8 mouse cellular contexts compared by ENCODE assay signal in the genomic region with DNA sequence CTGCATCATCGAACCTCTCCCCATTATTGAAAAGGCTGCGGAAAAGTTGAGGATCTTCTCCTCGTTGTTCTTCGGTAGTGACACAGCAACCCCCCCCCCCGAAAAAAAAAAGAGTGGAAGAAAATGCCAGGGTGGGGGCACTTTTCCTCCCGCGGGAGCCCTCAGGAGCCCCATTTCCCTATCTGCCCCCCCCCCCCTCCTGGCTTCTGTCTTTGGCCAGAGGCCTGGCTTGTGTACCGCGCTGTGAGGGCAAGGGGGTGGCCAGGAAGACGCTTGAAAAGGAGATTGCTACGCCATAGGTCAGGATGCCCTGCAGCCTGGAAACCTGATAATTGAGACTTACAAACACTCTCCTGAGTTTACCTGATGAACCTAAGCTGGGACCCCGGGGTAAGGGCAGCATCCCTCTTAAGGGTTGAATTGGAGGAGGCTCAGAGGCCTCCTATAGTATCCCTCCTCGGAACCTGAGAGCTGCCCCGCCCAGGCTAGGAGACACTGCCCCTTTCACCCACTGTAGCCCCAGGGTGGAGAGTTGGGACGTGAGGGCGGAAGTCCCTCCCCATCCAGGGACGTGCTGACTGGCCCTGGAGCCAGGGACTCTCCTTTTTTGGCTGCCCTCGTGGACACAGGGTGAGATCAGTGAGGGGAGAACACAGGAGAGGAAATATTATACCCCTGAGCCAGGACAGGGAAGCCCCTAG. TPM values are rescaled to one million over a fixed set of nuclear protein-coding genes. Genes with fewer than 3 reads are reported as not detected.
DNase-seq lines count a peak whose midpoint lies in the region; ATAC-seq and TF ChIP-seq lines count a peak whose summit lies in the region.

A gene (minus strand): TSS at position 417 of the 701 bp plus-strand sequence.

- ATAC-seq in forebrain, embryonic 11.5 days (replicated peaks; ENCODE audit: low FRiP score), result peak; percentile 28
- peak; percentile 4 for ATAC-seq in neural tube, embryonic 15.5 days (ENCODE audit: low FRiP score)

- TF ChIP-seq POLR2A in lung, adult 2 months (IDR thresholded peaks at IDR 0.05; ENCODE audit: borderline replicate concordance, extremely low read depth, low read depth, low read length), result peak; percentile 74; the same call in 1 of the 2 replicates

- peak within 1 kb of the TSS; percentile 96 for H3K4me3 ChIP-seq in forebrain, embryonic 11.5 days (ENCODE audit: low read depth, low read length)
- H3K4me3 ChIP-seq in lung, adult 2 months (replicated peaks; ENCODE audit: extremely low read depth, low read depth, low read length), result peak within 1 kb of the TSS; percentile 85
- H3K4me3 ChIP-seq in neural tube, embryonic 15.5 days (replicated peaks), result peak within 1 kb of the TSS; percentile 80

- 0% methylated on average over 17 of the region's 18 CpGs for WGBS in forebrain, embryonic 11.5 days
- WGBS in lung, adult 2 months, result 1% methylated on average over 16 of the region's 18 CpGs
- WGBS in neural tube, embryonic 15.5 days, result 1% methylated on average over 17 of the region's 18 CpGs

- peak within 1 kb of the TSS; percentile 99 for H3K9ac ChIP-seq in forebrain, embryonic 11.5 days (ENCODE audit: low read length)
- H3K9ac ChIP-seq in neural tube, embryonic 15.5 days (replicated peaks), result peak within 1 kb of the TSS; percentile 96

- H3K27ac ChIP-seq in forebrain, embryonic 11.5 days (ENCODE audit: low read depth, low read length), result peak within 1 kb of the TSS; percentile 88
- H3K27ac ChIP-seq in neural tube, embryonic 15.5 days (replicated peaks), result peak within 1 kb of the TSS; percentile 95

- intact Hi-C loops in heart, postnatal 10 days (cut with DNase I), result no loop called here

- no peaks in the 10 kb centered on the region for H3K9me3 ChIP-seq in forebrain, embryonic 11.5 days (ENCODE audit: control insufficient read depth, low read length)
- H3K9me3 ChIP-seq in neural tube, embryonic 15.5 days (replicated peaks), result no peaks in the 10 kb centered on the region

- H3K4me1 ChIP-seq in forebrain, embryonic 11.5 days (replicated peaks; ENCODE audit: control insufficient read depth, insufficient read depth, low read length), result peaks cover 26% of the 10 kb centered on the region
- peaks cover 9% of the 10 kb centered on the region for H3K4me1 ChIP-seq in lung, adult 2 months (ENCODE audit: control insufficient read depth, insufficient read depth, low read length)
- H3K4me1 ChIP-seq in neural tube, embryonic 15.5 days, result peaks cover 45% of the 10 kb centered on the region

- peak; percentile 85 for DNase-seq in MN1 (ENCODE audit: low spot score)
- peak; percentile 92 for DNase-seq in brain, adult 2 months (ENCODE audit: low read depth, low spot score)
- peak; percentile 86 for DNase-seq in forebrain, embryonic 11.5 days (ENCODE audit: low spot score)
- DNase-seq in heart, postnatal 10 days, result peak; percentile 94 to 95
- peak; percentile 89 to 92 for DNase-seq in kidney, postnatal 36 days
- DNase-seq in lung, adult 2 months, result peak; percentile 82
- DNase-seq in right cerebral cortex, postnatal 4 days, result no peak

- no peak for TF ChIP-seq CTCF in lung, adult 2 months (IDR thresholded peaks at IDR 0.05; ENCODE audit: insufficient read depth, low read length)

- H3K36me3 ChIP-seq in forebrain, embryonic 11.5 days (ENCODE audit: control insufficient read depth, insufficient read depth, low read length), result peaks cover 24% of the 10 kb centered on the region
- peaks cover 51% of the 10 kb centered on the region for H3K36me3 ChIP-seq in neural tube, embryonic 15.5 days

- H3K4me2 ChIP-seq in forebrain, embryonic 11.5 days (ENCODE audit: low read depth, low read length, severe bottlenecking), result peak within 1 kb of the TSS; percentile 76
- H3K4me2 ChIP-seq in neural tube, embryonic 15.5 days, result peak within 1 kb of the TSS; percentile 91

- no peaks in the 10 kb centered on the region for H3K27me3 ChIP-seq in forebrain, embryonic 11.5 days (ENCODE audit: control insufficient read depth, insufficient read depth, low read length)
- no peaks in the 10 kb centered on the region for H3K27me3 ChIP-seq in neural tube, embryonic 15.5 days (replicated peaks)

RNA-seq across cellular contexts. Expression of the gene that starts here (rescaled TPM):
- 2,700 and 2,872 TPM in 2 replicates for polyA plus RNA-seq in forebrain, embryonic 11.5 days (2014; fragmentation: Nextera tagmentation; extraction: Ambion mirVana)
- 1,000 to 10,000 TPM; 3,414 to 3,559 TPM for total RNA-seq in heart, postnatal 10 days (2021)
- 1,317 and 1,826 TPM in 2 replicates for polyA plus RNA-seq in lung, adult 2 months (2012; rRNA removed)
- 1,563 and 1,690 TPM in 2 replicates for polyA plus RNA-seq in neural tube, embryonic 15.5 days (2015; fragmentation: Nextera tagmentation; extraction: Ambion mirVana)
